Mouse (Mus musculus) cortical plate, adult 2 months (tissue): ENCODE data around the gene Rhbdf1.
A peak's percentile ranks its signal among the peaks of the same experiment; 100 is the strongest.

Experiments used
- CTCF ChIP-seq: fragments of 200-500 bp; IDR thresholded peaks from 2 replicates; pipeline ENCODE4 v1.5.1; 2011; ENCODE audit warnings: mild to moderate bottlenecking, control low read depth, low read length; ENCODE audit not compliant: insufficient read depth; ENCODE audit errors: extremely low read depth
- POLR2A ChIP-seq: fragments of 200-500 bp; IDR thresholded peaks from 2 replicates; pipeline ENCODE4 v1.6.1; 2011; ENCODE audit warnings: mild to moderate bottlenecking, low read length, control low read depth; ENCODE audit not compliant: insufficient read depth; ENCODE audit errors: extremely low read depth

DNA sequence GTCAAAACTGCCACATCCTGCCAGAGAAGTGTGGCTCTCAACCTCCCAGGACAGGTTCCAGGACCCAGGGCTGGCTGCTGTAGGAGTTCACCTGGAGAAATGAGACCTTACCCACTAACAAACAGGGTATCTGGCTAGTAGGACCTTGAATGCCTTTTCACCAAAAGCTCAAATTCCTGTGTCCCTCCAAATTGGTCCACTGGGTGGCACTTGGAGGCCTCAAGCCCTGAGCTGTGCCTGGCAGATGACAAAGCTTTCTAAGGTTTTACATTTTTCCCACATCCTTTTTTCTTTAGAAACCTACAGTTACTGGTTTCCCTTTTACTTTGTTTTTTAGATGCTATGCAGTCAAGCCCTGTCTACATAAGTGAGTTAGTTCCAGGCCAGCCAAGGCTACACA, 25.0 kb upstream of the Rhbdf1 start:
- TF ChIP-seq CTCF: peak; percentile 22; the same call in 1 of the 2 replicates
- TF ChIP-seq POLR2A: no peak
